Mouse (Mus musculus) lung, postnatal 0 days (tissue): ENCODE results near the gene Klhdc9. TPM values are rescaled to one million over a fixed set of nuclear protein-coding genes. Genes with fewer than 3 reads are reported as not detected.

Experiments used
- ATAC-seq: fragments of 200-750 bp; cut with Nextera tagmentation; 2 replicates; pipeline ENCODE4 v1.8.0; 2017; ENCODE audit warnings: moderate library complexity
- DNase-seq: peaks from one replicate; pipeline ENCODE4 v3.0.0-alpha.2; 2016; ENCODE audit warnings: low spot score
- H3K27ac ChIP-seq: fragments of 300-500 bp; sonication (generic); 2 replicates; pipeline ENCODE4 v1.5.1; 2014; ENCODE audit warnings: antibody characterized with exemption, mild to moderate bottlenecking, low read length, mixed read lengths
- H3K27me3 ChIP-seq: fragments of 300-500 bp; sonication (generic); replicated peaks from 2 replicates; pipeline ENCODE4 v1.6.1; 2014; ENCODE audit warnings: low read length, mixed read lengths; ENCODE audit not compliant: insufficient read depth
- H3K36me3 ChIP-seq: fragments of 300-500 bp; sonication (generic); 2 replicates; pipeline ENCODE4 v1.6.1; 2014; ENCODE audit warnings: low read length, mixed read lengths; ENCODE audit not compliant: insufficient read depth
- H3K4me1 ChIP-seq: fragments of 300-500 bp; sonication (generic); 2 replicates; pipeline ENCODE4 v1.6.1; 2014; ENCODE audit warnings: antibody characterized with exemption, low read depth, low read length, mixed read lengths; ENCODE audit not compliant: insufficient read depth
- H3K4me2 ChIP-seq: fragments of 300-500 bp; sonication (generic); replicated peaks from 2 replicates; pipeline ENCODE4 v1.6.1; 2014; ENCODE audit warnings: low read depth, mild to moderate bottlenecking, low read length, moderate library complexity, mixed read lengths
- H3K4me3 ChIP-seq: fragments of 300-500 bp; sonication (generic); 2 replicates; pipeline ENCODE4 v1.5.1; 2014; ENCODE audit warnings: low read depth, low read length
- H3K9ac ChIP-seq: fragments of 300-500 bp; sonication (generic); replicated peaks from 2 replicates; pipeline ENCODE4 v1.6.1; 2014; ENCODE audit warnings: low read depth, mild to moderate bottlenecking
- H3K9me3 ChIP-seq: fragments of 300-500 bp; sonication (generic); 2 replicates; pipeline ENCODE4 v1.6.1; 2016; ENCODE audit warnings: low read length, mixed read lengths
- CTCF ChIP-seq: IDR thresholded peaks from 2 replicates; pipeline ENCODE4 v1.5.1; 2016; ENCODE audit warnings: antibody characterized with exemption, mild to moderate bottlenecking
- EP300 ChIP-seq: IDR thresholded peaks from 2 replicates; pipeline ENCODE4 v1.6.1; 2016; ENCODE audit warnings: antibody characterized with exemption, mild to moderate bottlenecking, control low read depth
- WGBS: fragments of 180-500 bp; shearing (Covaris S2); extraction: QIAGEN DNeasy Blood & Tissue Kit; methylation state at CpG from one replicate; pipeline ENCODE4 v1.1.7; 2014; 5-methylcytosine and 5-hydroxymethylcytosine counted together
- polyA plus RNA-seq: library from polyadenylated mRNA; unstranded; fragments of >200 nt; fragmentation: Nextera tagmentation; extraction: Ambion mirVana; gene quantifications from 2 replicates; pipeline ENCODE4 v1.2.1, GENCODE M21; 2015

Gene Klhdc9
- polyA plus RNA-seq, 1 experiment from 2014 or later = 4.0 TPM

DNA sequence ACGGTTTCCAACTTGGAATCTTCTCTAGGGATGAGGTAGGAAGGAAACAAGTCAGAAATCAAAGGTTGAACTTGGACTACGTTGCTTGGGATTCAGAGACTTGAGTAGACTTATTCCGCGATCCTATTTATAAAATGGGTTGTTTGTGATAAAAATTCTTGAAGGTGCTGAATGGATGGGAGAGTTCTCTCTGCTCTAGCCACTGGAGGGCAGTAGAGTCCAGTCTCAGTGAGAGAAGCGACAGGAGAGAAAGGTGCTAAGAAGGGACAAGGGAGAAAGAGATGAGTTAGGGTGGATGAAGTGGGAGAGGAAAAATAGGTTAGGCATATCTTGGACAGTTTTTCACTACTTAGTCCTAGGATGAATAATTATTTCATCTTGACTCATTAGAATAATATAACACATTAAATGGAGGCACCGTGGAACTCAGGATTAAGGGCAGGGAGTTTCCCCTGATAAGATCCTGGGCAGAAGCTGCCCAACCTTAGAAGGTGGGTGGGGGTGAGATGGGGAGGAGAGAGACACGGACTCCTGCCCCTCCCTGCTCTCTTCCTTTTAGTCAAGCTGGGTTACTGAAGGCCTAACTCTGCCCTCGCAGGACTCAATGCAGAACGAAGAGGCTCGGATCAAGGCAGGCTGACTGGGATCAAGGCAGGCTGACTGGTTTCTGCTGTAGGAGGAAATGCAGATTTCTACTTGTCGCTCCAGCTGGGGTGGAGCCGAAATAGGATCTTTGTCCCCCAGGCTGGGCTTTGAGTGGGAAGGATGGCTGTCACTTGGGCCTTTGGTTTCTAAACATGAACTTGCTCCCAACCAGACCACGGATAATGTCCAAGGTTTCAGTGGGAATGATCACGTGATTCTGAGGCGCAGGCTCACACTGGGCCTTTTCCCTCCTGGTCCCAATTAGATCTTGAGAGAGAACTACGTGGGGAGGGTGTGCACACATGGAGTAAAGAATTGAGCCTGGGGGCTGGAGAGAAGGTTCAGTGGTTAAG is 807 bp upstream of the Klhdc9 start:
- no peak for TF ChIP-seq EP300
- peak; percentile 96 for TF ChIP-seq CTCF

DNA sequence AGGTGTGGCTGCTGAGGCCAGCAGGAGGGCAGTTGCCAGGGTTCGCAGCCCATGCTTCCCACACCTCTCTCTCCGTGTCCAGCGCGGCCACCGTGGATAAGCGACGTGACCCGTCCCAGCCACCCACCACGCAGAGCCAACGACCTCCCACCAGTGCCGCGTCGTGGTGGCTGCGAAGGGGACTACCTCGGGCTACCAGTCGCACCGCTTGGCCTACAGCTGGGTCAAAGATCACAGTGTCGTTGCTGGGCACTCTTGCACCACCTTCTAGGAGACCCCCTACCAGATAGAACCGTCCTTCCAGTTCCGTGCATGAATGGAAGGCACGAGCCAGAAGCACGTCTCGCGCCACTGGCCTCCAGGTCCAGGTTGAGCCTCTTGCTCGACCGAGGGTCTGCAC is 345 bp downstream of the Klhdc9 start:
- no peak for TF ChIP-seq CTCF
- no peak for TF ChIP-seq EP300
- ATAC-seq = peak; percentile 15
- H3K27me3 ChIP-seq = no peaks in the 10 kb centered on the region
- H3K27ac ChIP-seq = no peak overlapping the region
- peak overlapping the region; percentile 43 for H3K4me3 ChIP-seq
- H3K36me3 ChIP-seq = peaks cover 7% of the 10 kb centered on the region
- peak overlapping the region; percentile 56 for H3K4me2 ChIP-seq
- H3K4me1 ChIP-seq = peaks cover 4% of the 10 kb centered on the region; the same call in 1 of the 2 replicates
- H3K9me3 ChIP-seq = peaks cover 7% of the 10 kb centered on the region
- H3K9ac ChIP-seq = 0 out of 2 replicates have a peak overlapping the region, but pooled peaks have one; percentile 42
- DNase-seq = no peak
- 17% methylated on average over 25 of the region's 26 CpGs for WGBS

More for the DNA sequence above, 807 bp upstream of the Klhdc9 start:
- Histone ChIP-seq H3K4me2 (peak overlapping the region; percentile 56), H3K36me3 (peaks cover 6% of the 10 kb centered on the region), H3K27ac (peak overlapping the region; percentile 55), H3K27me3 (no peaks in the 10 kb centered on the region), H3K4me1 (peaks cover 3% of the 10 kb centered on the region; the same call in 1 of the 2 replicates), H3K9ac (peak overlapping the region; percentile 42), H3K9me3 (peaks cover 7% of the 10 kb centered on the region), H3K4me3 (peak overlapping the region; percentile 43)
- 30% methylated on average over 16 of the region's 16 CpGs for WGBS
- peak; percentile 74 for ATAC-seq
- DNase-seq = peak; percentile 91

DNA sequence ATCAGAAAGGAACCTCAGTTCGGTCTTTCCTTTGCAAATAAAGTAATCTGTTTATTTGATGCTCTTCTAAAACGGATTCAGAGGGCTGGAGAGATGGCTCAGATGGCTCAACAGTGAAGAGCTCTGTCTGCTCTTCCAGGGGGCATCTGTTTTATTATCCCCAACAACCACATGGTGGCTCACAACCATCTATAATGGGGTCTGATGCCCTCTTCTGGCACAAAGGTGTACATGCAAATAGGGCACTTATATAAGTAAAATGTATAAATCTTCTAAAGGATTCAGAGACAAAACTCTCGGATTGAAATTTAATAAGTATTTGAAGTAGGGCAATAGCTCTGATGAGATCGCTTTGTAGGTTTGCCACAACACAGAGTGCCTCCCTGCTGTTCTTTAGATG is 2.2 kb downstream of the Klhdc9 start:
- no peak overlapping the region for H3K9ac ChIP-seq
- no peaks in the 10 kb centered on the region for H3K27me3 ChIP-seq
- peaks cover 7% of the 10 kb centered on the region for H3K36me3 ChIP-seq
- no peak overlapping the region for H3K4me2 ChIP-seq
- 56% methylated on average over 4 of the region's 4 CpGs for WGBS
- peak; percentile 75 for DNase-seq
- H3K4me1 ChIP-seq = peaks cover 4% of the 10 kb centered on the region; the same call in 1 of the 2 replicates
- no peak for TF ChIP-seq EP300
- TF ChIP-seq CTCF = peak; percentile 90
- H3K9me3 ChIP-seq = peaks cover 7% of the 10 kb centered on the region
- no peak for ATAC-seq
- H3K27ac ChIP-seq = no peak overlapping the region
- no peak overlapping the region for H3K4me3 ChIP-seq

DNA sequence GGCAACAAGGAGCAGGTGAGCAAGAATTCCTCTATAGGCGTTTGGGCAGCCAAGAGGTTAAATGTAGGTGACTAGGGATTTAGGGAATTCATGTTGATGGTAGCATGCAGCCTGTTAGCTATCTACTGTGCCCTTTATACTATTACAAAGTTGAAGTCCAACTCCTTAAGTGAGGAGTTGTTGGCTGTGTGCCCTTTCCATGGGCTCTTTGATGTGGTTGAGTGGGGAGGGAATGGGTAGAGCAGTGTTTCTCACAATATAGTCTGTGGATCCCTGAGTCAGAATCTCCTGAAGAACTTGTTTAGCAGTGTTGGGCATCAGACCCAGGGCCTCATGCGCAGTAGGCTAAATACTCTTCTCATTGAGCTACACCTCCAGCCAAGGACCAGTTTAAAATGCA is 3.8 kb downstream of the Klhdc9 start:
- 69% methylated on average over 2 of the region's 2 CpGs for whole genome bisulfite sequencing
- Histone ChIP-seq H3K27ac (no peak overlapping the region), H3K4me3 (no peak overlapping the region), H3K4me2 (no peak overlapping the region), H3K9ac (no peak overlapping the region), H3K9me3 (peaks cover 7% of the 10 kb centered on the region), H3K36me3 (peaks cover 7% of the 10 kb centered on the region), H3K4me1 (peaks cover 4% of the 10 kb centered on the region; the same call in 1 of the 2 replicates), H3K27me3 (no peaks in the 10 kb centered on the region)
- ATAC-seq (no peak), DNase-seq (peak; percentile 26)
- TF ChIP-seq CTCF = no peak
- no peak for TF ChIP-seq EP300

DNA sequence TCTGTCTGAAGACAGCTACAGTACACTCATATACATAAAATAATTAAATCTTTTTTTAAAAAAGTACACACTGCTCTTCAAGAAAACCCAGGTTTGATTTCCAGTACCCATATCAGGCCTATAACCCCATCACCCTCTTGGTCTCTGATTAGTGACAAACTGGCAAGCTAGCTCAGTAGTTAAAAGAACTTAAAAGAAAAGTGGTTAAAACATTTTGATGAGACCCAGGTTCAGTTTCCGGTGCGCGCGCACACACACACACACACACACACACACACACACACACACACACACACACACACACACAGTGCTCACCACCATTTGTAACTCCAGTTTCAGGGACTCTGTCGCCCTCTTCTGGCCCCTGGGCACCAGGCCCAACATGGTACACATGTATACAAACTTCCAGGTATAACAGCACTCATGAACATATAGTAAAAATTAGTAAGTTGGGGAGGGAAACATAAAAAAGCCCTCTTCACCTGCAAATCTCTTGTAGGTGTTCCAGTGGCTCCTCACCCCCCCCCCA is 4.7 kb downstream of the Klhdc9 start:
- Histone ChIP-seq H3K4me1 (peaks cover 4% of the 10 kb centered on the region; the same call in 1 of the 2 replicates), H3K27me3 (no peaks in the 10 kb centered on the region), H3K4me3 (no peak overlapping the region), H3K9me3 (peaks cover 7% of the 10 kb centered on the region), H3K27ac (no peak overlapping the region), H3K4me2 (no peak overlapping the region), H3K36me3 (peaks cover 7% of the 10 kb centered on the region), H3K9ac (no peak overlapping the region)
- TF ChIP-seq CTCF (peak; percentile 76), EP300 (no peak)
- WGBS = 86% methylated on average over 5 of the region's 5 CpGs
- ATAC-seq (no peak), DNase-seq (peak; percentile 54)

DNA sequence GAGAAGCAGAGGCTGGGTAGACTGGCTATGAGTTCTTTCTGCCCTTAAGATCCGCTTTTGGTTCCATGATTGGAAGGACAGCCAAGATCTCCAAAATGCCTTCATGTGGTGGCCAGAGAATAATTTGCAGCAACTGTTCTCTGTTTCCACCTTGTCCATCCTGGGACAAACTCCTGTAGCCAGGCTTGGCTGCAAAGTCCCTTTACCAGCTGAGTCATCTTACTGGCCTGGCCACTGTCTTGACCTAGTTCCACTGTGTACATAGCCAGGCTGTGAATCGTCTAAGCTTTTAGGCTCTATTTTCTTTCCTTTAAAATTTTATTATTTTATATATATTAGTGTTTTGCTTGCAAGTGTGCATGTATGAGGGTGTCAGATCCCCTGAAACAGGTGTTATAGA is 11.4 kb downstream of the Klhdc9 start:
- Histone ChIP-seq H3K27ac (no peak overlapping the region), H3K36me3 (no peaks in the 10 kb centered on the region), H3K9ac (no peak overlapping the region), H3K9me3 (peaks cover 5% of the 10 kb centered on the region; the same call in 1 of the 2 replicates), H3K4me1 (peaks cover 10% of the 10 kb centered on the region; the same call in 1 of the 2 replicates), H3K4me3 (no peak overlapping the region), H3K4me2 (no peak overlapping the region), H3K27me3 (no peaks in the 10 kb centered on the region)
- no peak for DNase-seq
- TF ChIP-seq EP300 = no peak
- TF ChIP-seq CTCF = no peak
- ATAC-seq = no peak
- 73% methylated on average over 2 of the region's 2 CpGs for WGBS
